Mouse (Mus musculus): ENCODE measurements at regions not wholly inside any gene's neighbourhood (a gene's known extent, or its start where the extent isn't known, plus 50 kb on each side); places are given as distances from the start of the nearest gene placed in this dataset.
"Not testable (repeated sequence)": the region's sequence is repeated elsewhere in the genome, so short reads cannot be mapped to it uniquely, and the experiment has no call there.

- ATAC-seq, result no peak
- Histone ChIP-seq H3K9me3 (ENCODE audit: low read length) (no peaks in the 10 kb centered on the region), H3K27me3 (ENCODE audit: insufficient read depth, low read length) (no peaks in the 10 kb centered on the region), H3K4me3 (ENCODE audit: low read length) (no peak overlapping the region), H3K27ac (no peak overlapping the region), H3K4me1 (ENCODE audit: insufficient read depth, low read length) (no peaks in the 10 kb centered on the region), H3K9ac (replicated peaks; ENCODE audit: low read length) (no peak overlapping the region), H3K36me3 (ENCODE audit: insufficient read depth, low read length) (no peaks in the 10 kb centered on the region), H3K4me2 (ENCODE audit: low read depth, low read length) (no peak overlapping the region)
- DNase-seq (ENCODE audit: low spot score), result no peak
- WGBS, result 81% methylated on average over 9 of the region's 9 CpGs
- TF ChIP-seq CTCF (IDR thresholded peaks at IDR 0.05; ENCODE audit: low read depth), result no peak
These were observed 68.5 kb upstream of the Adam6b start for GRCm38 (mm10) chr12:113420721-113421305.

- TF ChIP-seq CTCF (IDR thresholded peaks at IDR 0.05; ENCODE audit: low read depth), result no peak
- Histone ChIP-seq H3K4me3 (ENCODE audit: low read length) (no peak overlapping the region), H3K9me3 (ENCODE audit: low read length) (no peaks in the 10 kb centered on the region), H3K27ac (no peak overlapping the region), H3K4me2 (ENCODE audit: low read depth, low read length) (no peak overlapping the region), H3K36me3 (ENCODE audit: insufficient read depth, low read length) (no peaks in the 10 kb centered on the region), H3K27me3 (ENCODE audit: insufficient read depth, low read length) (no peaks in the 10 kb centered on the region), H3K4me1 (ENCODE audit: insufficient read depth, low read length) (no peaks in the 10 kb centered on the region), H3K9ac (replicated peaks; ENCODE audit: low read length) (no peak overlapping the region)
- DNase-seq (ENCODE audit: low spot score), result no peak
- WGBS, result 89% methylated on average over 16 of the region's 16 CpGs
- ATAC-seq, result no peak
These were observed 67.4 kb upstream of the Adam6b start for GRCm38 (mm10) chr12:113421716-113422595.

- no peak overlapping the region for H3K4me2 ChIP-seq (ENCODE audit: low read depth, low read length)
- no peak overlapping the region for H3K27ac ChIP-seq
- no peaks in the 10 kb centered on the region for H3K9me3 ChIP-seq (ENCODE audit: low read length)
- ATAC-seq (no peak), DNase-seq (ENCODE audit: low spot score) (no peak)
- H3K27me3 ChIP-seq (ENCODE audit: insufficient read depth, low read length), result no peaks in the 10 kb centered on the region
- 86% methylated on average over 5 of the region's 5 CpGs for WGBS
- H3K4me1 ChIP-seq (ENCODE audit: insufficient read depth, low read length), result no peaks in the 10 kb centered on the region
- no peaks in the 10 kb centered on the region for H3K36me3 ChIP-seq (ENCODE audit: insufficient read depth, low read length)
- no peak overlapping the region for H3K9ac ChIP-seq (replicated peaks; ENCODE audit: low read length)
- no peak for TF ChIP-seq CTCF (IDR thresholded peaks at IDR 0.05; ENCODE audit: low read depth)
- H3K4me3 ChIP-seq (ENCODE audit: low read length), result no peak overlapping the region
These were observed 66.5 kb upstream of the Adam6b start for GRCm38 (mm10) chr12:113422736-113423254.

GRCm38 (mm10) chr12:113423736-113424597 is 65.3 kb upstream of the Adam6b start:
- Histone ChIP-seq H3K4me1 (ENCODE audit: insufficient read depth, low read length) (no peaks in the 10 kb centered on the region), H3K36me3 (ENCODE audit: insufficient read depth, low read length) (no peaks in the 10 kb centered on the region), H3K9ac (replicated peaks; ENCODE audit: low read length) (no peak overlapping the region), H3K4me2 (ENCODE audit: low read depth, low read length) (no peak overlapping the region), H3K4me3 (ENCODE audit: low read length) (no peak overlapping the region), H3K27me3 (ENCODE audit: insufficient read depth, low read length) (no peaks in the 10 kb centered on the region), H3K9me3 (ENCODE audit: low read length) (no peaks in the 10 kb centered on the region), H3K27ac (no peak overlapping the region)
- TF ChIP-seq CTCF (IDR thresholded peaks at IDR 0.05; ENCODE audit: low read depth), result no peak
- 83% methylated on average over 6 of the region's 6 CpGs for WGBS
- DNase-seq (ENCODE audit: low spot score) (no peak), ATAC-seq (no peak)

GRCm38 (mm10) chr12:113424598-113425208 is 64.6 kb upstream of the Adam6b start:
- ATAC-seq; H3K36me3 ChIP-seq (ENCODE audit: insufficient read depth, low read length); H3K4me1 ChIP-seq (ENCODE audit: insufficient read depth, low read length); H3K9me3 ChIP-seq (ENCODE audit: low read length); H3K4me2 ChIP-seq (ENCODE audit: low read depth, low read length); DNase-seq (ENCODE audit: low spot score); H3K9ac ChIP-seq (replicated peaks; ENCODE audit: low read length); H3K4me3 ChIP-seq (ENCODE audit: low read length); H3K27ac ChIP-seq; H3K27me3 ChIP-seq (ENCODE audit: insufficient read depth, low read length): not testable (repeated sequence)
